Mouse (Mus musculus) erythroblast, adult 5-6 weeks (primary cell): Measurements from ENCODE around the gene Acer2. TPM values are rescaled to one million over a fixed set of nuclear protein-coding genes. Genes with fewer than 3 reads are reported as not detected.
A peak's percentile ranks its signal among the peaks of the same experiment; 100 is the strongest.
"Not testable (repeated sequence)": the region's sequence is repeated elsewhere in the genome, so short reads cannot be mapped to it uniquely, and the experiment has no call there.

Experiments
- ATAC-seq: replicated peaks from 2 replicates; pipeline ENCODE4 v1.8.0; 2016; ENCODE audit warnings: moderate number of reproducible peaks, mild to moderate bottlenecking, moderate TSS enrichment, inconsistent platforms; ENCODE audit not compliant: poor library complexity, low FRiP score, severe bottlenecking
- total RNA-seq, 2 experiments: library from RNA; stranded (forward) in 1 of 2; stranded (reverse) in 1 of 2; fragments of 150-400 nt in 1 of 2; fragments of 200-764, 138-1000 nt in 1 of 2; gene quantifications; 2 replicates each; pipeline versions ENCODE4 v1.2.3 to v1.2.4; 2015 to 2017; ENCODE audit warnings: low replicate concordance in 2 of 2

The Acer2 gene
- not detected in 2 replicates for total RNA-seq (2015; ENCODE audit: low replicate concordance)
- total RNA-seq (2017; ENCODE audit: low replicate concordance): 0.43 and 1.3 TPM in 2 replicates

- peak; percentile 75 for ATAC-seq
Measured at GRCm38 (mm10) chr4:86874146-86874847, at the start of gene Acer2. TSS of gene Acer2 (plus strand) at chr4:86874396.

GRCm38 (mm10) chr4:86825143-86825542 lies 49.1 kb upstream of the Acer2 start:
- ATAC-seq: no peak

- no peak for ATAC-seq
Measured at GRCm38 (mm10) chr4:86831896-86832295, 42.3 kb upstream of the Acer2 start.

GRCm38 (mm10) chr4:86841141-86841540 lies 33.1 kb upstream of the Acer2 start:
- ATAC-seq: not testable (repeated sequence)

GRCm38 (mm10) chr4:86845384-86845783 lies 28.8 kb upstream of the Acer2 start:
- ATAC-seq: peak; percentile 49; the same call in 1 of the 2 replicates

- no peak for ATAC-seq
Measured at GRCm38 (mm10) chr4:86847246-86847645, 26.9 kb upstream of the Acer2 start.

- ATAC-seq: no peak
Measured at GRCm38 (mm10) chr4:86851331-86851730, 22.9 kb upstream of the Acer2 start.

- no peak for ATAC-seq
Measured at GRCm38 (mm10) chr4:86852018-86852417, 22.2 kb upstream of the Acer2 start.

- ATAC-seq: no peak
Measured at GRCm38 (mm10) chr4:86852813-86853590, 21.2 kb upstream of the Acer2 start.

- ATAC-seq: peak; percentile 58
Measured at GRCm38 (mm10) chr4:86856304-86857112, 17.7 kb upstream of the Acer2 start.

- peak; percentile 99 for ATAC-seq
Measured at GRCm38 (mm10) chr4:86857113-86858069, 16.8 kb upstream of the Acer2 start, which contains the start of gene Rps6. TSS of gene Rps6 (minus strand) at chr4:86857412.

GRCm38 (mm10) chr4:86858070-86858440 lies 16.1 kb upstream of the Acer2 start:
- no peak for ATAC-seq

GRCm38 (mm10) chr4:86864087-86864486 lies 10.1 kb upstream of the Acer2 start:
- ATAC-seq: no peak

- ATAC-seq: no peak
Measured at GRCm38 (mm10) chr4:86871988-86872387, 2.2 kb upstream of the Acer2 start.

GRCm38 (mm10) chr4:86873072-86873471 lies 1.1 kb upstream of the Acer2 start:
- ATAC-seq: no peak

- no peak for ATAC-seq
Measured at GRCm38 (mm10) chr4:86879477-86879876, 5.3 kb downstream of the Acer2 start.

- ATAC-seq: no peak
Measured at GRCm38 (mm10) chr4:86881178-86881577, 7.0 kb downstream of the Acer2 start.

GRCm38 (mm10) chr4:86882413-86882812 lies 8.2 kb downstream of the Acer2 start:
- no peak for ATAC-seq

- ATAC-seq: no peak
Measured at GRCm38 (mm10) chr4:86884945-86885344, 10.7 kb downstream of the Acer2 start.
